Mouse (Mus musculus) heart, postnatal 14 days (tissue): ENCODE results near the gene Cops4. TPM values are rescaled to one million over a fixed set of nuclear protein-coding genes. Genes with fewer than 3 reads are reported as not detected.

Experiments used
- DNase-seq, 2 experiments: peaks; one replicate each; pipeline ENCODE4 v3.0.0; 2021 to 2022
- intact Hi-C: fragments of 180-260 bp; cut with DNase I; formaldehyde crosslinking; loops from one replicate; pipeline ENCODE4 v1.15.1; 2025
- long read RNA-seq, 2 experiments: library from polyadenylated mRNA; stranded (forward); transcript quantifications; one replicate each; pipeline ENCODE4 v2.0.0; 2021
- total RNA-seq, 2 experiments: library from RNA; stranded (reverse); gene quantifications; 2 replicates each; pipeline ENCODE4 v1.2.3; 2021

Gene Cops4
- 10 to 100 TPM; 73.4 to 77.0 TPM for total RNA-seq
- long read RNA-seq, experiment 1, transcript Cops4-201 (10 exons, 1,755 nt): major isoform, 242 of 273 reads
- long read RNA-seq, experiment 1, partial matches to known transcripts: 3 of 273 reads
- long read RNA-seq, experiment 1, other reads (novel, unspliced or antisense): 28 of 273 reads
- long read RNA-seq, experiment 2, transcript Cops4-201 (10 exons, 1,755 nt): major isoform, 180 of 207 reads
- long read RNA-seq, experiment 2, partial matches to known transcripts: 4 of 207 reads
- long read RNA-seq, experiment 2, other reads (novel, unspliced or antisense): 23 of 207 reads

DNA sequence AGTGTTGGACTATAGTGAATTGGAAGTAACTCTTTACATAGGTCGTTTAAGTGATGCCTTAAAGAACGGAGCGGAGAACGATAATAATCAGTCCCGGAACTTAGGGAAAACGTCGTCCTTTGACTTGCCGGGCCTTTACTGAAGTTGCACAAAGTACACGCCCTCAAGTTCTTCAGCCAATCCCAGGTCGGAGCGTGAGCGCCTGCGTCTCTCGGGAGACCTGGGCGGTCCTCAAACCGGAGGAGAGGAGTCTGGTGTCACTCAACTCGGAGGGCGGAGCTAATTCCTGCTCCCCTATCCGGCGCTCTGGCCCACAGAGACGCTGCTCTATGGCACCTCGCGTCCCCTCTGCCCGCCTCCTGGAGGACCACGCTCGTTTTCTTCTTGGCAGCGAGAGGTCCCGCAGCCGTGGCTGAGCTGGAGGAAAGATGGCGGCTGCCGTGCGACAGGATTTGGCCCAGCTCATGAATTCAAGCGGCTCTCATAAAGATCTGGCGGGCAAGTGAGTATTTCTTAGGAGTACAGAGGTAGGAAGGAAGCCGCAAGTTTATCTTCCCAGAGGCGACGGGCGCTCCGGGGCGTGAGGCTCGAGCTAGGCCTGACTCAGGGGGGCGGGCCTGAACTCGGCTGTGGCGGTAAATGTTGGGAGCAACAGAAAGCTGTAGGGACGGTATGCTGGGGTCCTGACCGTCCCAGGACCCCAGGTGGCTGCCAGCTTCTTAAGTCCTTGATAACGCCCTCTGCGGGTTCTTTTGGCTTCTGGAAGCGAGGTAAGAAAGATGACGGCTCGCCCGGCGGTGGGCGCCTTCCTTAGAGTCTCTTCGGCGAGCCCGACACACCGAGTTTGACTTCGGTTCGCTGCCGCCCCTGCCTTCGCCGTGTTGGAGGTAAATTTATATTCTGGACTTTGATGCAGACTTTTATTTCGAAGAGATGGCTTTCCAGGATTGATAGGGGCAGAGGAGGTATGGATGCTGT lies at the start of gene Cops4:
TSS of gene Cops4 (plus strand) at position 261 of the 978 bp plus-strand sequence.
- intact Hi-C loops: loop anchor here (5.0 kb wide), 1 partner anchor 91 kb away; no protein-coding TSS in a partner anchor
- DNase-seq: peak; percentile 96 to 97

DNA sequence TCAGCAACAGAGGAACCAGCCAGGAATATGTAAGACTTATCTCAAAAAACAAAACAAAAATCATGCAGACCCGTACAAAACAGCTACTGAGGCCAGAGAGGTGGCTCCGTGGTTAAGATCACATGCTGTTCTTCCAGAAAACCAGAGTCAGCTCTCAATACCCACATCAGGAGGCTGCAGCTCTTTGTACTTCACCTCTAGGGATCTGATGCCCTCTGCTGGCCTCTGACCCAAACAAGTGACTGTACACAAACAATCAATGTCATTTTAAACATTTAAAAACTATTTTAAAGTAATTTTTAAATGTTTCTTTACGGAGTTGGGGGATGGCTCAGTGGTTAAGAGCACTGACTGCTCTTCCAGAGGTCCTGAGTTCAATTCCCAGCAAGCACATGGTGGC lies 41.8 kb upstream of the Cops4 start:
- intact Hi-C loops: no loop called here
- no peak for DNase-seq

DNA sequence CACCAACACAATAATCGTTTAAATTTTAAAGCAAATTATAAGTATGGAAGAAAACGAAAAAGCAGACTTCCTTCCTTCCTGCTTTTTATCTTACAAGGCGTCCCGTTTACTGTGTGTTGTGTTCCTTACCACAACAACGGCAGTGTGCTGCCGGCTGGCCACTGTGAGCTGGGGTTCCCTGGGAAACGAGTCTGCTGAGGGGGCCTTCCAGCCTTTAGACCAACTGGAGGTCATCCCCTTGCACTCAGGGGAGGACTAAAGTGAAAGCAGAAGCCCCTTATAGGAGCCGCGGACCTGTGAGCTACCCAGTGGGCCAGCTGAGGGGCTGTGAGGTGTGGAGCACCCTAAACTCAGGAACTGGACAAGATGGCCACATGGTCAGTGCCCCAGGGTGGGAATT lies 40.5 kb upstream of the Cops4 start:
- intact Hi-C loops: no loop called here

DNA sequence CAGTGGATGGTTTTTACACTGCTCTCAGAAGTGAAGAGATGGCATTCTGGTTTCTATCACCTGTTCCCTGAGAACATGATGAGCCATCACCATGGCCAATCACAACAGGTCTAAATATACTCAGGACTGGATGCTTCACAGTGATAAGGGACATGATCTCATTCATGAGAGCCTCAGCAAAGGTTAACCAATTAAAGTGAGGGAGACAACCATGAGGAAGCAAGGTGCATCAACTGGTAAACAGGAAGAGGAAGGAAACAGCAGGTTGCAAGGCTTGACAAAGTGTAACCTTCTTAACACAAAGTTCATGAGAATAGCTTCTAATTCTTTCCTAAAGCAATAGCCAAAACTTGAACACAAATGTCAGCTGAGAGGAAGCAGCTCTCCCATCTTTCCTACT lies 34.5 kb upstream of the Cops4 start:
- no peak for DNase-seq
- intact Hi-C loops: no loop called here

More for the DNA sequence above, 40.5 kb upstream of the Cops4 start:
- no peak for DNase-seq

DNA sequence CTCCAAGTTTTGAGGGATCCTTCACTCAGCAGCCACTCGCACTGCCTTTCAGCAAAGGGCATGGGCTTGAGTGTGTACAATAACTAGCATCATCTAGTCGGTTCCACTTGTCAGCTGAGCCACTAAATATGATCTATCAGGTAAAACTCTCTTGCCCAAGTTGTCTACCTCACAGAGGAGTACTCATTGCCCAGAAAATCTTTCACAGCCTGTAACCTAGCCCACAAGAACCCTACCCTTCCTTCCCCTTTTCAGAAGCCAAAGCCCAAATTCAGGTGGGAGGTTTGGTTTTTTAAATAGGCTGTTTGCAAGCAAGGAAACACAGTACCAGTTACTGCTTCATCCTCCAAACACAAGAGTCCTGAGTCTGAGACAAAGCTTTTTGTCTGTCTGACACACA lies 31.0 kb upstream of the Cops4 start:
- DNase-seq: no peak
- intact Hi-C loops: no loop called here

DNA sequence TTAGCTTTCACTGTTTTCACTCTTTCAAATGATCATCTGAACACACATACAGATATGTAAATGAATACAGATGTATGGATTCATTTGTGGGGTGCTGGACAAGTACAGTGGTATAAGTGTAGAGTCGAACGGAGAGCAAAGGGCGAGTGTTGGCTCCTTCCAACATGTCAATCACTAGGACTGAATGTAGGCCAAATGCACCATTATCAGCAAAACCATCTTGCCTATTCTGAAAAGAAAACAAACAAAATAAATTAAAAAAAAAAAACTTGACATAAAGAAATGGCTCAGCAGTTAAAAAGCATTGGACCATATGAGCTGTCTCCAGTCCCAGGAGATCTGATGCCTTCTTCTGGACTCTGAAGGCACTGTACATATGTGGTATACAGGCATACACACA lies 29.9 kb upstream of the Cops4 start:
- DNase-seq: no peak
- intact Hi-C loops: no loop called here

DNA sequence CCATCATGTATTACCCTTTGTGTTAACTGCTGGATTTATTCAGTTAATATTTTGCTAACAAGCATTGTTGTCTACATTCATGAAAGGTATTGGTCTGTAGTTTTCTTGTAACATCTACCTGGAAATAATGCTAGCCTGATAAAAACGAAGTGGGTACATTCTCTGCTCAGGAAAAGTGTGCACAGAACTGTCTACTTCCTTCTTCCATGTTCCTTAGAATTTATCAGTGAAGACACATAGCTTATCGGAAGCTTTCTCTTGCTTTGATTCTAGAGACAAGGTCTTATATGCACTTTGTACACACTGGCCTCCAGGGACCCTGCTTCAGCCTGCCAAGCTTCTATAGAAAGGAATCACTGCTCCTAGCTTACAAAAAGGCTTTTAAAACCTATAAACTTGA lies 28.8 kb upstream of the Cops4 start:
- no peak for DNase-seq
- intact Hi-C loops: no loop called here

DNA sequence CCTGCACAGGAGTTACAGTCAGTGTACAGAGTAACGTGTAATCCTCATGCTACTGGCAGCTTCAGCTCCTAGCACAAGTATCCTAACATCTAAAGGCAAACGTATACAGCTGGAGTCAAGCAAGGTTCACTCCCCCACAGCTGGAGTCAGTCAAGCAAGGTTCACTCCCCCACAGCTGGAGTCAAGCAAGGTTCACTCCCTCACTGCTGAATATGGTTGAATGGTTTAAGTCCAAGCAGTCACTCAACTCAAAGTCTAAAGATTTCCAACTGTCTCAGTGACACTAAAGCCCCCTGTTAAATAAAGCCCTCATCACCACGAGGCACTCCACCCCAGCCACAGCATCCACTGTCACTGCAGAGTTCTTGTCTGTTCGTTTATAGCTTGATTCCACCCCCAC lies 26.4 kb upstream of the Cops4 start:
- no peak for DNase-seq
- intact Hi-C loops: loop anchor here (10.0 kb wide), 1 partner anchor 447 kb away; no protein-coding TSS in a partner anchor

DNA sequence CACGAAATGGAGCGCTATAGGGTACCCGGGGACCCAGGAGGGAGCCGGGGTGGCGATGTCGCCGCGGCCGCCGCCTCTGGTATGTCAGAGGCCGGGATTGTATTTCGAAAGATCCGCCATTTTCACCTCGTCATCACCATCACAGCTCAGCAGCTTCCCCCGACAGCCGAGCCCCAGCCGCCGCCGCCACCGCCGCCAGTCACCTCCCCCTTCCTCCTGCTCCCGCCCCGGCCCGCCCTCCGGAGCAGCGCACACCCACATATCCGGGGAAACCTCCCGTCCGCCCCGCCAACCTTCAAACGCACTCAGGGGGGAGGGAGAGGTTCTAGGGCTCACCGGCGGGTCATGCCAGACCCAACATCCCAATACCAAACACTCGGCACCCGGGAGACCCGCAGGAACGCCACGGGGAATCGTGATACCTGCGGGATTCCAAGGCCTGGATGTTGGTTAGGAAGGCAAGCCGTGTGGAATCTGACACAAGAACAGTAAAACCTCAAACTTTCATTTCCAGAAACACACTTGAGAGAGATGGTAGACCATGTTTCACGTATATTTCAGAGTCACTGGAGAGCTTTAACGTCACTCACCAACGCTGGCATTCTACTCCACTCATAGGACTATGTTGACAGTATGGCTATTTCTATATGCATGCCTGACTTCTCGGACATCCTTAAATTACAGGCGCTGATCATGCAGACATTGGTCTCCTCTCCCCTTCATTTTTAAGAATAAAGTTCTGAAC lies 19.5 kb upstream of the Cops4 start:
- intact Hi-C loops: loop anchor here (5.0 to 10.0 kb wide), 4 partner anchors 39 to 454 kb away; partner anchors contain the start of gene Sec31a
- DNase-seq: peak; percentile 80 to 82

DNA sequence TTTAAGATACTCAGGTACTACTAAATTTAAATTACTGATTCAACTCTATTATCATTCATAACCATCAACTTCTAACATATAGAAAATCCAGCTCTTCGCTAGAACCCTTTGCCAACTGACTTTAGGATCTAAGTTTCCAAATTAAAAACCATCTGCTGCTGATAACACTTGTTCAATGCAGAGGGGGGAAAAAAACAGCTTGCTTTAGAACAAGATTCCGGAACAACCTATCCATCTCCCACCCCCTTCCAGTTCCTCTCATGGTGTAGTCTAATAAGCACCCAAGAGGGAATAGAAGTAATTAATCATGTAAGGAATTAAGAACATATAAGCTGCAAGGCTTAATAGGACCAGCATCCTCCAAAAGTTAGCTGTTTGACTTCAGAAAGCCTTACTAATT lies 18.9 kb upstream of the Cops4 start:
- intact Hi-C loops: loop anchor here (5.0 to 10.0 kb wide), 4 partner anchors 38 to 454 kb away; partner anchors contain the start of gene Sec31a
- no peak for DNase-seq

DNA sequence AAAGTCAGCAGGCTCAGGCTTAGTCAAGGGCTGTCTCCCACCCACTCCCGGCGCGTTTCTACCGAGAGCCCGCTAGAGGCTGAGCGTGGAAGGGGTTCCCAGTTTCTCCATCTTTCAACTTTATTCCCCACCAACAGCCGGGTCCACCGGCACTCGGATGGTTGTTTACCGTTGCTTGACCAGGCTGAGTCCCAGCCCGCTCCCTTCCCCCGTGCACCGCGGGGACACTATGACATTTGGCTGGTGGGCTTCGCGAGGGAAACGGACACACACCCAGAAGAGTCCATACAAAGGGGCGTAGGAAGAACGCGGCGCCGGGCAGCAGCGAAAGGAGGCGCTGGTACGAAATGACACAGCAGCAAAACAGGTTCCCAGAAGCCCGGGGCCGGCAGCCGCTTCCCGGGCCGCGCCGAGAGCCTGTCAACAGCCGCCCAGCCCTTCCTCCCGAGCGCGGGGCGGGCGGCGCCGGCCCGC lies 18.2 kb upstream of the Cops4 start:
- DNase-seq: peak; percentile 20 to 31
- intact Hi-C loops: loop anchor here (2.0 to 10.0 kb wide), 5 partner anchors 17 to 455 kb away; partner anchors contain the start of gene Sec31a

DNA sequence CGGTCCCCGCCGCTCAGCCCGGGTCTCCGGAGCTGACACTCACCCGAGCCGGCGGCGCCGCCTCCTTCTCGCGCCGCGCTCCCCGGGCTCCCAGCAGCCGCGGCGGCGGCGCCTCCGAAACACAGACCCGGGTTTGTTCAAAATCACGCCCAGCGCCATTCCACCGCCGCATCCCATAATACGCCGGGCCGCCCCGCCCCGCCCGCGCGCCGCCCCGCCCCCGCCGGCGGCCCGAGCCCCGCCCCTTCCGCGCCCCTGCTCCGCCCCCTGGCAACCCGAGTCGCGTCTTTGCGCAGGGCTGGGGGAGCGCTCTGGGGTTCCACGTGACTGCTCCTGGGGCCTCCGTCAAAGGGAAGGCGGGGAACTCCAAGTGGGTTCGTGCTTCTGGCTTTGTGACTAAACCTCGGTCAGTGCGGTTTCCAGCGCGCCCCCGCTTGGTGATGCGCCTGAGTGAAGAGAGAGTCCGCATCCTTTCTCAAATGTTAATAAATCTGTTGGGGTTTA lies 17.6 kb upstream of the Cops4 start, which contains the start of gene Lin54:
TSS of gene Lin54 (minus strand) at position 182 of the 504 bp plus-strand sequence.
- DNase-seq: peak; percentile 87
- intact Hi-C loops: loop anchor here (2.0 kb wide), 1 partner anchor 16 kb away; no protein-coding TSS in a partner anchor

DNA sequence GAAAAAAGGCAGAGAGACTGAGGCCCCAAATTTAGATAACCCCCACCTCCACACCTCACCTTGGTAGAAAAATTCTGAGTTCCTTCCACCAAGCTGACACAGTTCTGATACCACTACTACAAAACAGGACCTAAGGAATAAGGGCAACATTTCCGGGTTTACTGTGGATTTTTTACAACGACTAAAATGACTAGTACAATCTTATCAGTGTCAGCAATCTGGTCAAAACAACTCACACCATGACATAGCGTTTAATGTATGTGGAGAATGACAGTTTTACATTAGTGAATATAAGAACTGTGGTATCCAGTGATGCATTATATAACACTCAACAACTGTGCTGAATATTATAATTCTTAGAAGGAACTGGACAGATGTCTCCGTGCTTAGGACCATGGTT lies 16.8 kb upstream of the Cops4 start:
- intact Hi-C loops: loop anchor here (2.0 kb wide), 1 partner anchor 16 kb away; no protein-coding TSS in a partner anchor
- DNase-seq: no peak

DNA sequence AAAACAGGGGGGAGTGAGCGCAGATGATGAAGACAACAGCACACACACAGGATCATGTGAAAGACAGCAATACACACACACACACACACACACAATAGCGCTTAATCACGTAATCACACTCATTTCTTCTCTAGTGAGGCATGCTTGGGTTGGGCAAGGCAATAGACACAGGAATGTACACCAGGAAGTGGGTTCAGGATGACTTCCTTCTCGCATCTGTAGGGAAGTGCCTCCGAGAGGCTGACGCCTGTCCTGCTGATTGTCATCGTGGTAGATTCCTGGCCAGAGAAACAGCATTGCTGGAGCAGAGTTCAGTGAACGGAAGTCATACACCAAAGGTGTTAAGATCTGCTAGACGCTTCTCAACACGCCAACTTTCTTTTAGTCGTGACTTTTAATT lies 8.9 kb upstream of the Cops4 start:
- intact Hi-C loops: no loop called here
- DNase-seq: no peak

DNA sequence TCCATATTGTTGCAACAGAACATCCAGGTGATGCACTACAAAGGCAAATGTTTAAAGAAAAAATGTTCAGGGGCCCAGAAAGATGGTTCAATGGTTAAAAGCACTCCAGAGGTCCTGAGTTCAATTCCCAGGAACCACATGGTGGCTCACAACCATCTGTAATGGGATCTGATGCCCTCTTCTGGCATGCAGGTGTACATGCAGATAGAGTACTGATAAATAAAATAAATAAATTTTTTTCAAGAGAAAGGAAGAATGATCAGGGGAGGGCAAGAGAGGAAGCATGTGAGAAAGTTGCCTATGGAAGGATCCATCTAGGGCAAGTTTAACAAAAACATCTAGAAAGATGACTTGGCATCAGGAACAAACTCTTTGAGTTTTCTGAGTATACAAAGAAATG lies 5.5 kb upstream of the Cops4 start:
- intact Hi-C loops: no loop called here
- DNase-seq: no peak

DNA sequence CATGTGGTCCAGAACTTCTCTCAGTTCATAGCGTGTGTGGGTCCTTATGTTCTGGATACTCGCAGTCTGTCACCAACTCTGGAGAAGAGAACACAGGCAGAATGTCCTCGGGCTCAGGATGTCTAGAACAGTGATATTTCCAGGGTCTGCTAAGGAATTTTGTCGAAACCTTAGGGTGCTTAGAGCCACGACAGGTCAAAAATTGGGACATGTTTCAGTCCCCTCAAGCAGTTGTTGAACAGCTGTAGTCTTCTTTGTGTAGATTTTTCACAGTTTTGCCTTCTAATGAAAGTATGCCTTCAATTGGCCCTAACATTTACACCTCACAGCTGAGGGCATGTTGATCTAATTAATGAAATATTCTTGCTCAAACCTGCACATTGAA lies 910 bp downstream of the Cops4 start:
- no peak for DNase-seq
- intact Hi-C loops: loop anchor here (5.0 kb wide), 1 partner anchor 92 kb away; no protein-coding TSS in a partner anchor

DNA sequence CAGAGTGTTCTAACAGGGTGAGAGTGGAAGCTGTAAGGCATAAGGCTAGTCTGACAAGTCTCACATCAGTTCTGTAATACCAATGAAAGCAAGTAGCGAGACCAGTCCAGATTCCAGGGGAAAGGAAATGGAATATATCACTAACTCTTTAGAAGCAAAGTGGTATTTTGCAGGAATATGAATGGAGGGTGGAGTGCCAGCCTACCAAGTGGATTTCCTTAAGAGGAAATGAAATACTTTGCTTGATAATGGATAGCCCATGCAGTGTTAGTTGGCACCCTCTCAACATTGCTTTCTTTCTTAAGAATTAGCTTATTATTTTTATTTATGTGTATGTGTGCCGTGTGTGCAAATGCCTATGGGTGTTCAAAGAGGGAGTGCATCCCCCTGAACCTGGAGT lies 2.1 kb downstream of the Cops4 start:
- no peak for DNase-seq
- intact Hi-C loops: no loop called here

DNA sequence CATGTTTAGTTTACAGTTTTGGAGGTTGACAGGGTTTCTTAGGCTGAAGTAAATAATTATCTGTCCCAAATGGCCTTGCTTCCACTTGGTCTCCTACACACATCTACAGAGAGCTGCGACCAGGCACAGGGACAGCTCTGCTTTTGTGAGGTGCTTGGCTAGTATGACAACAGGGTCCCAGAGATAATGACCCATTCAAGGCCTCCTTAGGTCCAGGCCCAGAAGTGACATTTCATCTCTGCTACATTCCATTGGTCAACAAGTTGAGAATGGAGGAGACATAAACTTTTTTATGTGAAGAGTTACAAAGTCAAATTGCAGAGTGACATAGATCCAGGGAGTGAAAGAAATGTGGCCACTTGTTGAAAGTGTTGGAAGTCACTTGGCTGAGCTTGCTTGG lies 5.2 kb downstream of the Cops4 start:
- intact Hi-C loops: no loop called here
- no peak for DNase-seq

DNA sequence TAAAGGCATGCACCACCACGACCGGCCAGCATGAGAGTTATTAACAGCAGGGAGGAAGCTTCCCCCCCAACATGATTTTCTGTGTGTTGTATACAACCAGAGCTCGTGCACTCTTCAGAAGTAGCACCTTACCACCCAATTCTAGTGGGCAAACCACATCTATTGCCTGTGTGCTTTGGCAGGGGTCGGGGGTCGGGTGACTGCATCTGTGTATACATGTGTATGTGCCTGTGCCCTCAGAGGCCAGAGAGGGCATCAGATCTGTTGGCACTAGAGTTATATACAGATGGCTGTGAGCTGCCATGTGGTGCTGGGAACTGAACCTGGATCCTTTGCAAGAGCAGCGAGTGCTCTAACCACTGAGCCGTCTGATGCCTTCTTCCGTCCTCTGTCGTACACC lies 6.8 kb downstream of the Cops4 start:
- intact Hi-C loops: no loop called here

DNA sequence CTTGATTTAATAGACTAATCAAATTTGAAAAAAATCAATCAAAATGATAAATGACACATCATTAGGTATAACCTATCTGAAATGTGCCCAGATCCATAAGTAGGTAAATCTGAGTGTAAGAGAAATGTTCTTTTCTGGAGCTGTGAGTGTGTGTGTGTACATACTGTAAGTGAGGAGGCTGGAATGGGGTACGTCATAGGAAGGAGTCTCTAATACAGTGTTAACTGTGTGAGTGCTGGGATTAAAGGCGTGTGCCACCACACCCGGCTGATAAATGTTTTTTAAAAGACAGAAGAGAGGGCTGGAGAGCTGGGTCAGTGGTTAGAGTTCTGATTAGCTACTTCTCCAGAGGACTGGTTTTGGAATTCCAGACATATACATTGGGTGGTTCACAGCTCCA lies 7.5 kb downstream of the Cops4 start:
- intact Hi-C loops: no loop called here

More for the DNA sequence above, 6.8 kb downstream of the Cops4 start:
- no peak for DNase-seq

More for the DNA sequence above, 7.5 kb downstream of the Cops4 start:
- no peak for DNase-seq
